Comparison of ENCODE assay signal across 9 mouse cellular contexts in the genomic region with DNA sequence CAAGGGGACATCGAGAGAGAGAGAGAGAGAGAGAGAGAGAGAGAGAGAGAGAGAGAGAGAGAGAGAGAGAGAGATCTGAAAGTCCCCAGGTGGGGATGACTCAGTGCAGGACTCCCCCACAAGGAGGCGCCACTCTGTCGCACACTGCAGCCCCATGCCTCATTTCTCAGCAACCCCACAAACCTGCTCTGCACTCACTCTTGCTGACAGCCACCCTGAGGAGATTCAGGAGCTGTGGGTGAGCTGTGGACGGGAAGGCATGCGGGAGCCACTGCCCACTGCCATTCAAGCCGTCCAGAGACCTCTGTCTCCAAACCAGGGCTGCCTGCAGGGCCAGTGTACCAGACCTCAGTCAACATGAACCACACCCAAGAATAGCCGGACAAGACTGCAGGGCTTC. TPM values are rescaled to one million over a fixed set of nuclear protein-coding genes. Genes with fewer than 3 reads are reported as not detected.
DNase-seq lines count a peak whose midpoint lies in the region; ATAC-seq and TF ChIP-seq lines count a peak whose summit lies in the region.
"Had no signal": no experiment of that assay in that cellular context is flagged by ENCODE, and none has a peak within 500 bp of the region (broad histone marks: within the 10 kb centered on the region; RNA-seq: fewer than 3 reads in every experiment).

No protein-coding gene starts in this region.

- H3K36me3 ChIP-seq in heart, embryonic 11.5 days (ENCODE audit: control insufficient read depth, insufficient read depth, low read length), result no peaks in the 10 kb centered on the region
- no peaks in the 10 kb centered on the region for H3K36me3 ChIP-seq in lung, embryonic 14.5 days (ENCODE audit: insufficient read depth)
- H3K36me3 ChIP-seq: lung, embryonic 15.5 days had no signal

- WGBS in heart, embryonic 11.5 days (ENCODE audit: insufficient replicate concordance), result 6% methylated on average over 7 of the region's 7 CpGs
- 21% methylated on average over 7 of the region's 7 CpGs for WGBS in lung, embryonic 14.5 days

- peak; percentile 81 for TF ChIP-seq CTCF in lung, embryonic 14.5 days (IDR thresholded peaks at IDR 0.05; ENCODE audit: low read depth)

- no peak overlapping the region for H3K27ac ChIP-seq in heart, embryonic 11.5 days (ENCODE audit: low read depth, low read length)
- H3K27ac ChIP-seq in lung, embryonic 14.5 days (ENCODE audit: low read depth), result no peak overlapping the region

- peak overlapping the region; percentile 34; the same call in 1 of the 2 replicates for H3K9ac ChIP-seq in heart, embryonic 11.5 days (ENCODE audit: low read depth, low read length)
- no peak overlapping the region for H3K9ac ChIP-seq in lung, embryonic 14.5 days
- H3K9ac ChIP-seq: lung, embryonic 15.5 days had no signal

- H3K4me3 ChIP-seq in heart, embryonic 11.5 days (ENCODE audit: low read depth, low read length), result no peak overlapping the region
- no peak overlapping the region for H3K4me3 ChIP-seq in lung, embryonic 14.5 days (ENCODE audit: low read depth, low read length)
- H3K4me3 ChIP-seq: lung, embryonic 15.5 days had no signal

- DNase-seq in heart, adult 11 months, result no peak
- DNase-seq in B cell, adult 2 months, result peak; percentile 69 to 72
- DNase-seq in T-cell, adult 2 months (ENCODE audit: low spot score), result peak; percentile 65
- peak; percentile 37 to 50 for DNase-seq in heart, postnatal 36 days
- DNase-seq in lung, embryonic 14.5 days, result peak; percentile 66
- DNase-seq in urinary bladder, postnatal 4 days (ENCODE audit: low spot score in 2 of 2), result peak; percentile 52 to 74
- no peak for DNase-seq in left cerebral cortex, postnatal 10 days (ENCODE audit: extremely low spot score in 1 of 2, low spot score in 2 of 2)

- H3K27me3 ChIP-seq in heart, embryonic 11.5 days (ENCODE audit: control insufficient read depth, insufficient read depth, low read length), result no peaks in the 10 kb centered on the region
- no peaks in the 10 kb centered on the region for H3K27me3 ChIP-seq in lung, embryonic 14.5 days (ENCODE audit: insufficient read depth, low read length)
- H3K27me3 ChIP-seq: lung, embryonic 15.5 days had no signal

- H3K4me1 ChIP-seq in heart, embryonic 11.5 days (ENCODE audit: control insufficient read depth, insufficient read depth, low read length), result peaks cover 27% of the 10 kb centered on the region
- peaks cover 19% of the 10 kb centered on the region for H3K4me1 ChIP-seq in lung, embryonic 14.5 days (ENCODE audit: insufficient read depth)

- H3K4me2 ChIP-seq in heart, embryonic 11.5 days, result peak overlapping the region; percentile 19; the same call in 1 of the 2 replicates
- H3K4me2 ChIP-seq in lung, embryonic 14.5 days, result no peak overlapping the region
- H3K4me2 ChIP-seq: lung, embryonic 15.5 days had no signal

- H3K9me3 ChIP-seq in heart, embryonic 11.5 days (replicated peaks; ENCODE audit: control insufficient read depth, low read length), result no peaks in the 10 kb centered on the region
- H3K9me3 ChIP-seq in lung, embryonic 14.5 days (ENCODE audit: low read depth, low read length), result no peaks in the 10 kb centered on the region
- H3K9me3 ChIP-seq: lung, embryonic 15.5 days had no signal

- ATAC-seq in heart, embryonic 11.5 days (replicated peaks; ENCODE audit: insufficient number of reproducible peaks, low FRiP score, low TSS enrichment), result 0 out of 2 replicates have a peak, but pooled peaks have one; percentile 31
- no peak for ATAC-seq in lung, embryonic 14.5 days (ENCODE audit: insufficient read depth)

- intact Hi-C loops in heart, postnatal 36 days (cut with DNase I), result loop anchor here (10.0 kb wide), 1 partner anchor 108 kb away; no protein-coding TSS in a partner anchor
- intact Hi-C loops in left cerebral cortex, postnatal 10 days (cut with DNase I), result loop anchor here (10.0 kb wide), 1 partner anchor 108 kb away; no protein-coding TSS in a partner anchor

RNA-seq across cellular contexts. Expression of a gene that starts 23.7 kb away (rescaled TPM):
- 0.97 and 2.1 TPM in 2 replicates for polyA plus RNA-seq in heart, embryonic 11.5 days (2014; fragmentation: Nextera tagmentation; extraction: Ambion mirVana)
- total RNA-seq in heart, postnatal 36 days (2021), result under 1 TPM; 0.36 to 0.79 TPM
- 2.0 and 2.2 TPM in 2 replicates for polyA plus RNA-seq in lung, embryonic 14.5 days (2014; fragmentation: Nextera tagmentation; extraction: Ambion mirVana)
- total RNA-seq in left cerebral cortex, postnatal 10 days (2021), result under 1 TPM; 0.28 to 0.41 TPM

RNA-seq across cellular contexts. Expression of a gene that starts 54.9 kb away (rescaled TPM):
- 43.5 and 46.7 TPM in 2 replicates for polyA plus RNA-seq in heart, embryonic 11.5 days (2014; fragmentation: Nextera tagmentation; extraction: Ambion mirVana)
- total RNA-seq in heart, postnatal 36 days (2021), result 10 to 100 TPM; 19.5 to 22.3 TPM
- polyA plus RNA-seq in lung, embryonic 14.5 days (2014; fragmentation: Nextera tagmentation; extraction: Ambion mirVana), result 59.3 and 61.3 TPM in 2 replicates
- 10 to 100 TPM; 54.8 to 65.3 TPM for total RNA-seq in left cerebral cortex, postnatal 10 days (2021)

Comparison
In these comparisons a context has a peak if more than half of its experiments do, and no peak if none do; other contexts are left out.
1. DNase-seq: peak in B cell, adult 2 months (2 of 2), T-cell, adult 2 months (single experiment), heart, postnatal 36 days (2 of 2), lung, embryonic 14.5 days (single experiment) and urinary bladder, postnatal 4 days (2 of 2); none in heart, adult 11 months (single experiment) and left cerebral cortex, postnatal 10 days (0 of 2).